Mouse (Mus musculus): ENCODE data around the gene Phf5a.
A peak's percentile ranks its signal among the peaks of the same experiment; 100 is the strongest.

Gene Phf5a

DNA sequence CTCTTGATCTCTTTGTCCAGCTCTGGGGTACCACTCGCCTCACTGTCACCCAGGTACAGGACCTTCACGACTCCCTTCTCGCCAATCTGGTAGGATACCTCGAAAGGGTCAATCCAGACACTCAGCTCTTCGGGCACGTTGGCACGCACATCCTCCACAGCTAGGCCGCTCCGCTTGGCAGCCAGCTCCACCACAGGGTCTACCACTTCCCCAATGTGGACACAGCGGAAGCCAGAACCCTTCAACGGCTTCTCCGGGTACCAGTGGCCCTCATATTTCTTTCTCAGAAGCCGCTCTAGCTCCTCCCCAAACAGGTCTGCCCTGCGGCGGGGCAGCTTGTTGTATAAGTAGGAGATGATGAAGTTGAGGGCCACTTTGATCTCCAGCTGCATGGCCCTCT, 20.3 kb downstream of the Phf5a start:
- no peak for DNase-seq (ENCODE audit: low read depth in 2 of 2, low spot score in 2 of 2)

DNA sequence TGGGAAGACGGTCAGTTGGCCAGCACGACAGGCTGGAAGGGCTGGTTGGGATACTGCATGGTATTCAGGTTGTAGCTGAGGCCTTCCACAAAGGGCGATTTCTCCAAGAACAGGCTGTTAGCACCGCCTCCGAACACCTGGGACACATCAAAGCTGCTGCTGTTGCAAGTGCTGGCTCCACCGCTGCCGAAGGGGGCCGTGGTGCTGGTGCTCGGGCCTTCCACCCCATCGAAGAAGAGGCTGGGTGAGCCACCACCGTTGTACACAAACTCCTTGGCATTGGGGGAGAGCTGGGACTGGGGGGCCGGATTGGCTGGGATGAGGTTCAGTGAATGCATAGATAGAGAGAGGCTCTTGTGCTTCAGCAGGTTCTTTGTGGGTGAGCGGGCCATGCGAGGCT, 21.0 kb downstream of the Phf5a start:
- DNase-seq (ENCODE audit: low read depth in 2 of 2, low spot score in 2 of 2) = no peak

DNA sequence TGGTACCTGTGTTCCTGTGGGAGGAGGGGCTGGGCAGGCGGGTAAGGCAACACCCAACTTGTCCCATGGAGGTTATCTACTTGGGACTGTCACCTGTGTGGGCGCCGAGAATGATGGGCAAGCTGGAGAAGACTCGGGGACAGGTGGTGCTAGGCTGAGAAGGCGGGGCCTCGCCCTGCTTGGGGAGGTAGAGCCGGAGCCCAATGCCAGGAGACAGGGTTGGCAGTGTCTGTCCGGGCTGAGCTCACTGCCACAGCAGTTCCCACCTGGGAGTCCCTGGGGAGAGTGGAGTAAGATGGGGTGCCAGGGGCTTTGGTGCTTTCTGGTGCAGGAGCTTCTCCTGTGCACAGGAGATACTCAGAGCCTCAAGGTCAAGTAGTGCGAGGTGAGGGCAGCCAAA, 22.6 kb downstream of the Phf5a start:
- DNase-seq (ENCODE audit: low read depth in 2 of 2, low spot score in 2 of 2) = no peak

DNA sequence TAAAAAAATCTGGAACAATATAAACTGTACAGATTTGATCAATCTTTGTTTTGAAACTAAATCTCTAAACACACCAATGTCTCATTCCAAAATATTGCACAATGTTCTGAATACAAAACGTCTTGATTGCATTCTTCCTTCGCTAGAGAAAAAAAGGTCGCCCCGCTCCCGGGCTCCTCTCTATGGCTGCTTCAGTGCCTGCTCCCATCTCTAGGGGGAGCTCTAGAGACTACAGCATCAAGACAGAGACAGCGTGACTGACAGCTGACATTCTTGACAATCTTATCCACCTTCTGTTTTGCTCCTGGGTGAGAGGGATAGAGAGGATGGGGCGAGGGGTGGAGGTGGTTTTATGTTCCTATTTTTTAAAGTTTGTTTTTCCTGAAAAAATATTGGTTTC, 23.4 kb downstream of the Phf5a start:
- DNase-seq (ENCODE audit: low read depth in 2 of 2, low spot score in 2 of 2) = peak; percentile 65 to 76

DNA sequence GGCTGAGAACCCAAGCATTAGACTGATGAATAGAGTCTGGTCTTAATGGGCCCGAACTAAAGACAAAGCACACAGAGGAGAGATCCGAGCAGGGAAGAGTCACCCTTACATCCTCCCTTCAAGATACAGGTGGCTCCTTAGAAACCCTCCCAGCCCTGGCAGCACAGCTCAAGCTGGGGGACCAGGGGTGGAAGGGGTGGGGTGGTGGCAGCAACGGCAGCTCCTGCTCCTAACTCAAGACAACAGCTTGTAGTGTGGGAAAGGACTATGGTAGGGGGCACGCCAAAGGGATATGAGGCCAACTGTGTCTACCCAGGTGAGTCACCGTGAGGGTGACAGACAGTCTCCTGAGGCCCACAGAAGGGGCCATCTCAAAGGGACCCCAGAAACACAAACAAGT, 23.9 kb downstream of the Phf5a start:
- no peak for DNase-seq (ENCODE audit: low read depth in 2 of 2, low spot score in 2 of 2)

DNA sequence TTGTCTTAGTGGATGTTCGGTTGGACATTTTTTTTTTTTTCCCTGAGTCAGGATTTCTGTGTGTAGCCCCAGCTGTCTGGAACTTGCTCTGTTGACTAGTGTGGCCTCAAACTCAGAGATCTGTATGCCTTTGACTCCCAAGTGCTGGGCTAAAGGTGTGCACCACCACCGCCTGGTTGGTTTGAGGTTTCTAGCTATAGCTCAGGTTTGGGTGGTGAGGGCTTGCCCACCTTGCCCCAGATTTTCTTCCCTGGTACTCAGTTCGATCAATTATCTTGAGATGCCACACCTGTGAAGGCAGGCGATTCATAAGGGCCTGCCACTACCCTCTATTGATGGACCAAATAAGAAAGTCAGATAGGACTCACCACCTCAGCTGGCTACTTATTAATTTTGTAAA, 24.6 kb downstream of the Phf5a start:
- no peak for DNase-seq (ENCODE audit: low read depth in 2 of 2, low spot score in 2 of 2)

DNA sequence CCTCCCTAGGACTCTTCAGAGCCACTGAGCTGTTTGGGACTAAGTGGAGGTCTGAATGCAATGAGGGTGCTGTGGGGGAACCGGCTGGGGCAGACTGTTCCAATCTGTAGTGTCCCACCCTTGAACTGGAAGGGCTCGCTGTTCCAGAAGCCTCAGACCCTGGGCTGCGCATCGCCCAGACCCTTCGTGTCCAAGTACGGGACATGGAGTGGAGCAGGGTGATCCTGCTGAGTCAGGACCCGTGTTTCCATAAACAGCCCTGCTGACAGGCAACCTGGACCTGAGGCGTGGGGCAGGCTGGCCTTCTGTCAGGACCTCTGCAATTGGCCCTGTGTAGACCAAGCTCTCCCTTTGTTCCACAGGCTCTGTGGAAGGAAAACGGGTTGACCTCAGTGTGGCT, 25.0 kb downstream of the Phf5a start:
- no peak for DNase-seq (ENCODE audit: low read depth in 2 of 2, low spot score in 2 of 2)

DNA sequence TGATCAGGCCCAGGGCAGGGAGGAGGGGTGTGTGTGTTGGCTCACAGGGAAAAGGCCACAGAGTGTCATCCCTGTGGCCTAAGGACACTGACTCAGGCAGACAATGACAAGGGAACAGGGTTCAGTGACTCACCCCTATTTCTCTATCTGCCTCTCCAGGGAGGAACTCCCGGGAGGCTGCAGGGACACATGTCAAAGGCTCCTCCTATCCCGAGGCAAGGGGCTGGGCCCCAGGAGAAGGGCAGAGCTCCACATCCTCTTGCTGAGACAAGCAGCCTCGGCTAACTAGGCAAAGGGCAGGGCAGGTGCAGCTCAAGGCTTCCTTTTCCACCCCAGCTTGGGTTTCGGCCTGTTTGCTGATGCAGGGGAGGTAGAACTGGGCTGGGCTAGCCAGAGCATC, 26.0 kb downstream of the Phf5a start:
- no peak for DNase-seq (ENCODE audit: low read depth in 2 of 2, low spot score in 2 of 2)

DNA sequence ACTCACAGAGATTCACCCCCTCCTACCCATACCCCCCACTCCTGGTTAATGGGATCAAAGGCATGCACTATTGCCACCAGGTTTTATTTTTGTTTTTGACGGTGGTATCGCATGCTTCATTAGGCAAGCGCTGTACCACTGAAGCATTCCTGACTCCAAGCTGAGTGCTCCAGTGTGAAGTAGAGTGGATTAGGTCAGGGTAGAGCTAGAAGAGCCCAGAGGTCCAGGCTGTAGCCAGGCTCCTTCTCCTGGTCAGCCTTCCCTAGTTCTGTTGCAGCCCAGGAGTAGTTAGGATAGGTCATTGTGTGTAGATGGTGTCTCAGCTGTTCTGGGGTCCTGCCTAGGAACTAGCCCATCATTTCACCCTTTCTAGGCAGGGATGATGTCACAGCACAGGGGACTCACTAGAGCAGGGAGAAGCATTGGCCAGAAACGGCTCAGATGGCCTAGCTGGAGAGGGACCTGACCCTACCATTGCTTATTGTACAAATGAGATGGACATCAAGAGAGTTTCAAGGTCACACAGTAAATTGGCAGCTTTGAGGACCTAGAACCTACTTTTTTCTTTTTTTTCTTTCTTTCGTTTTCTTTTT, 26.6 kb downstream of the Phf5a start:
- DNase-seq (ENCODE audit: low read depth in 2 of 2, low spot score in 2 of 2) = no peak

DNA sequence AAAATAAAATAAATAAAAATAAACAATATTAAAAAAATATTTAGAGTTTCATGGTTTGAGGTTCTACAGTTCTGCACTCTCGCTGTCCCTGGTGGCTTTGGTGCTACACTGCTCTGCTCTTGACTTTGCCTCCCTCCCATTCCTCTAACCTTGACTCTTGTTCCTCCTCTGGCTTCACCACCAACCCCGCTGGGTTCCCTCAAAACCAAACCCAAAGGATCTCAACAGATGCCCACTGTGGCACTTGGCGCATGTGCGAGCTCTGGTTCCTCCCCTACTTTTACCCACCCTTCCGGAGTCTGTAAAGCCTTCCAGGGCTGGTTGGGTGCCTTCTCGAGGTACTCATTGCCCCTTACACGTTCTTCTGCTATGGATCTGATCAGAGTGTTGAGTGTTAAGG, 29.4 kb downstream of the Phf5a start:
- no peak for DNase-seq (ENCODE audit: low read depth in 2 of 2, low spot score in 2 of 2)

DNA sequence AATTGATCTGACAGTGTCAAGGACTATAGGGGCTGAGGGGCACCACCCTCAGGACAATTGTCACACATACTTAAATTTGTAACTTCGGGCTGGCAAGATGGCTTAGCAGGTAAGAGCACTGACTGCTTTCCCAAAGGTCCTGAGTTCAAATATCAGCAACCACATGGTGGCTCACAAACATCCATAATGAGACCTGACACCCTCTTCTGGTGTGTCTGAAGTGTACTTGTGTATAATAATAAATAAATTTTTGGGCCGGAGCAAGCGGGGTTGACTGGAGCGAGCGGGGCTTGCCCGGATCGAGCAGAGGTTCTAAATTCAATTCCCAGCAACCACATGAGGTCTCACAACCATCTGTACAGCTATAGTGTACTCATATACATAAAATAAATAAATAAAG, 31.4 kb downstream of the Phf5a start:
- DNase-seq (ENCODE audit: low read depth in 2 of 2, low spot score in 2 of 2) = no peak

DNA sequence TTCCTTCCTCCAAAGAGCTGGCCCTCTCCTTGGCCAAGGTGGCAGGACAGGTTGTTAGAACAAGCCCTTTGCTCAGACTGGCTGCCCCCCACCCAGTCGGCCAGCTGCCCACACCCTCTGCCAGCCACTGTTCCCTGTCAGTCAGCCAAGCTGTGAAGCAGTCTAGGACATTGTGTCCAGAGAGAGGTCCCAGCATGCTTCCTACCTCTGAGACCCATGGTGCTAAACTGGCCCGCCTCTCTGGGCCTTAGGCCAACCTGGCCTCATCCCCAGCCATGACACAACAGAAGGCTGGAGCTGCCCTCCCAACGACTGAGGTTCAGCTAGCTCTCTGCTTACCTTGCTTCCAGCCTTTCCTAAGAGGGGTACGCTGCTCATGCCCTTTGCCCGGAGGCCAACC, 32.1 kb downstream of the Phf5a start:
- no peak for DNase-seq (ENCODE audit: low read depth in 2 of 2, low spot score in 2 of 2)

DNA sequence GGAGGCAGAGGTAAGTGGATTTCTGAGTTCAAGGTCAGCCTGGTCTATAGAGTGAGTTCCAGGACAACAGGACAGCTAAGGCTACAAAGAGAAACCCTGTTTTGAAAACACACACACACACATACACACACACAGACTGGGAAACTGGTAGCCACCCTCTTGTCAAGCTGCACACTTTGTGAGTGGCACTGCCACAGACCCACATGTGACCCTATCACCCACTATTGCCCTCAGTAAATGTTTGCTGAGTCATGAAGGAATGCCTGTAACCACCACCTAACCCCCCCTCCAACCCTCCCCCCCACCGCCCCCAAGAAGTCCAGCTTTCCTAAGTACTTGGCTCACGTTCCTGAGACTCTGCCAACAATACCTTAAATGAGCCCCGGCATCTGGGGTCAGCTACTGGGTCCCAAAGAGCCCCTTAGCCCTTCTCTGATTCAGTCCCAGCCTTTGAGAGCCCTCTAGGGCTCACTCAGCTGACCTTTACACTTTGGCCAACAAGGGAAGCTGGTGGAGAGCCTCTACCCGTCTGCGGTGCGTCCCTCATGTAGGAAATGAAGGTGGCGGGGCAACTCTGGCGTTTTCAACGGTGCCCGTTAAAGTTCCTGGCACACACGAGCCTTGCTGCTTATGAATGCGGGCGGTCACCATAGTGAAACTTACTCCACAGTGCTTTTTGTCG, 33.0 kb downstream of the Phf5a start:
- DNase-seq (ENCODE audit: low read depth in 2 of 2, low spot score in 2 of 2) = no peak

DNA sequence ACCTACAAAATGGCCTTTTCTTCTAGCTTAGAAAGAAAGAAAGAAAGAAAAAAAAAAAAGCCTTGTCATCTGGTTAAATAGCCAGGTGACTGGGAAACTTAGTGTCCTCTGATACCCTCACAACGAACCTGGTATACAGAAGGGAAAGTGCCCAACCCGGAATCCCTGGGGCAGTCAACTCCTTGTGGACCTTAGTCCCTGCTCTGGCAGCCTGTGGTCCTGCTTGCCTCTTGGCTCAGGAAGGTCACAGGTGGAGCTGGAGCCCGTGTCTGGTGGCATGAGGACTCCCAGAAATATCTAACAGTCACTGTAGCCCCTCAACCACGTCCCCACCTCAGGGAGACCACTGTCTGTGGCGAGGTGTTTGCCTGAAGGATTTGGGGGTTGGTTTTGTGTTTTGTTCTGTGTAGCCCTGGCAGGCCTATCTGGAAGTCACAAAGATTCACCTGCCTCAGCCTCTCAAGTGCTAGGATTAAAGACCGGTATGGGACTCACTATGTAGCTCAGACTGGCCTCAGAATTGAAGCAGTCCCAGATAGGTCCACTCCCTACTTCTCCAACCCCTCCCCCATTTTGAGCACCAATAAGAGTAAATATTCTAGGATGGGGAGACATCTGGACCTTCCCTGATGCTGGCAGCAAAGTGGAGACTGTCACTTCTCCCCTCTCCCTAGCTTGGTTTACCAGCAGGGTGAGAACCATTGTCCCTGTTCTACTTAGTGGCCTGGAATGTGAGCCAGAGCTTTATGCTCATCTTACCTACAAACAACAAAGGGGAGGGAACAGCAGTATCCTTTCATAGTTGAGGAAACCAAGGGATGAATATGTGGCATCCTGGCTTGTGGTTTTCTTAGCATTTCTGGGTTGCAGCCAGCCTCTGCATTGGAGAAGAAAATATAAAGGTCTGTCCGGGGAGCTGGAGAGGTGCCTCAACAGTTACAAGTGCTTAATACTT, 34.5 kb downstream of the Phf5a start:
- no peak for DNase-seq (ENCODE audit: low read depth in 2 of 2, low spot score in 2 of 2)

DNA sequence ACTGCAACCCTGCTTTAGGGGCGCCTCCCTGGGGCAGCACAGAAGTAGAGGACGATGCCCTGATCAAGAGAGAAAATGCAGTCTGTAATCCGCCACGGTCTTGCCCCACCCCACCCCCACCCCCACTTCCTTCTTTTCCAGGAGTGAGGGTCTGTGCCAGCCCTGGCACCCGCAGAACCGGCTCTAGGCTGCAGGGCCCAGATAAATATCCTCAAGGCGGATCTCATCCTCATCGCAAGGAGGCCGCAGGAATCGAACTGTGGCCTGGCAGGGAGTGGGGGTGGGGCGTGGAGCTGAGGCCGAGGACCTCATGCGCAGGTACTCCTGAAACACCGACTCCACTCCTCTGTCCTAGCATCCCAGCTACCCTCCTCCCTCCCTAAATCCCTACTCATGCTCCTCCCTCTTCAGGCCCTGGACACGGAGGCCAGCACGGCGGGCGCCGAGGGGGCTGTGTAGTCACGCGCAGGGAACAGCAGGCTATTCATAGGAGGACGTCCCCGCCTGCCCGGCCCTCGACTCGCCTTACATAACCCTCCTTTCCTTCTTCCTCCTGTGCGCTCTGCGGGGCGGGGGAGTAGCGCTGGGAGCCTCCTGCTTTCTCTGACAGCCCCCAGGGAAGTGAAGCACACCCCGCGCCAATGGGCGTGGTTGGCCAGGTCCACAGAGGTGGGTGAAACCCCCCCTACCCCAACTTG, 35.4 kb downstream of the Phf5a start:
- DNase-seq (ENCODE audit: low read depth in 2 of 2, low spot score in 2 of 2) = no peak

DNA sequence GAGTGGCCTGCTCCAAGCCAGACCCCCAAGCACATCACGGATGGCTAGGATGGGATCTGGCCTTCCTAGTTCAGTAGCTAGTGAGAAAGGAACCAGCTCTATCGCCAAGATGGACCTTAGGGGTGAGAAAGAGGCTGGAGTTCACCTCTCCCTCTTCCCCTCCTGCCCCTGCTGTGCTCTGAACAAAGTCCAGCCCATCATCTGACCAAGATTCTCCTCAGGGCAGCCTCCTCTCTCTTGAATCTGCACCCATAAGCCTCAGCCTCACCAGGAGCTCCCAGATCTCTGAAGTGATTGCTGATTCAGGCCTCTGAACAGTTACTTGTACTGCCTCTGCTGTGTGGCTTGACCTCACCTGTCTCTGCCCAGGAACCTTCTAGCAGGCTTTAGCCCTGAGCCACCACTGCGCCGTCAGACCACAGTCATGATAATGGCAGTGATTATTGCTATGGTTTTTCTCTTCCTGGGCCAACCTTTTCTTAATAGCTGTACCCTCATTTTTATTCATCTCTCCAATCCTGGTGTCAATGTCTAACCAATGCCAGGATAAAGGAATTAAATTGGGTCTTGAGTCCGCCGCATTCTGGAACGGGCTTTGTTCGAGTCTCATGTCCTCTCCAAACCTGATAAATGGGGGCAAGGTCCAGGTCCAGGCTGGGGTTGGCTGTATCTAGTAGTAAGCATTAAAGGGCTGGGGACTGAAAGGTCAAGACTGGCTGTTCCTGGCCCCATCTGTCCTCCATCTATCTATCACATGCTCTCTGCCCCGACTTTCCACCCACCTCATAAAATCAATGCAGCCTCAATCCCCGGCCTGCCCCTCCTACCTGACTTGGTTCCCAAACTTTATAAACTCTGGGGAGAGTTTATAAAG, 36.5 kb downstream of the Phf5a start:
- no peak for DNase-seq (ENCODE audit: low read depth in 2 of 2, low spot score in 2 of 2)

DNA sequence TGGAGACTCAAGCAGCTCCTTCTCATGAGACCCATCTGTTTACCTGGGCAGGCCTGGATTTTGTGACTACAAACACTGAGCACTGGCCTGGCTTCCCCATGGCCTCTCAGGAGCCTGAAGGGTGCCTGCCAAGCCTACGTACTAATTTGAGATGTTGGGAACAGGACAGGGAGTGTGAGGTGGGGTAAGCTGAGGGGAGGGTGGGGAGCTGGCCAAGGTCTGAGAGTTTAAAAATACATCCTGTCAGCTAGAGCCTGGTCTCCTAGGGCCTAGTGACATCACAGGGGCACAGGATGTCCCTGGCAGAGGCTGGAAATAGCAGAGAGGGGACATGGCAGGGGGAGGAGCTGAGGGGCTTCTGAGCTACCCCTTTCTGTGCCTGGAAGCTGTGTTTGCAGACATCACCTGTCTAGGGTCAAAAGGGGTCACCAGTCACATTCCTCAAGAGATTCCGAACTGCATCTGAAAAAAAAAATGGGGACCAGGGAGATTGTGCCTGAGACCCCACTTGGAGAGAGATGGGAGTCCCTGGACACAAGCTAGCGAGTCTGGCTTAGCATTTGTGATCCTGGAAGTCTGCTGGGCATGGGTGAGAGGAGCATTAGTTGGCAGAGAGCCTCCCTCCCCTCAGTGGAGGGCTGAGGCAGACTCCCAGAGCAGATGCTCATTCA, 37.4 kb downstream of the Phf5a start:
- no peak for DNase-seq (ENCODE audit: low read depth in 2 of 2, low spot score in 2 of 2)

DNA sequence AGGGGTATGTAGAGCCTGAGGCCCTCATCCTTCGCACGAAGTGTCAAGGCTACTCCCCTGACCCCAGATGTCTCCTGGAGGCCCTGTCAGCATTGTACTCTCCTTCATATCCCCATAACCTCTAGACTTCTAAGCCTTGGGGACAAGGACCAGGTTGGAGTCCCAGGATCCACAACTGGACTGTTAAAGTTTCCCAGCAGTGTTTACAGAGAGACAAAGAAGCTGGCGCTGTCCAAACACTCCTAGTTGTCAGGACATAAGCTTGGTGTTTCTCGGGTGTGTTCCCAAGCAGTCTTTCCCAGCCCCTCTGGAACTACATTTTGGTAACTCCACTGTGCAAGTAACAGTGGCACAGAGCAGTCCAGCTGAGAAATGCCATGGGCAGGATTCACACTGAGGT, 38.2 kb downstream of the Phf5a start:
- DNase-seq (ENCODE audit: low read depth in 2 of 2, low spot score in 2 of 2) = no peak

DNA sequence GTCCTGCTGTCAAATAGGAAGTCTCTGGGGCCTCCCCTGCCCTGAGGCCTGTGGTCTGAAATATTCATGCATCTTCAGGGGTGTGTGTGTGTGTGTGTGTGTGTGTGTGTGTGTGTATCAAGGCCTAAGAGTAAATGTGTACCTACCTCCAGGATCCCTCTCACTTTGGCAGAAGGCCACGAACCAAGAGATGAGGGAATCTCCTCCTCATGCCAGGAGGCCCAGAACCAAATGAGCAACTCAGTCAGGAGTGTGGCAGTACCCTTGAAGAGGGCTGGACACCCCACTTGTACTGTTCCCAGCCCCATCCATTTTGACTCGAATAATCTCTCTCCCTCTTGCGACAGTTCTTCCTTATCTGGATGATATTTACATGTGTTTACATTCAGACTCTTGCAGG, 39.5 kb downstream of the Phf5a start:
- DNase-seq (ENCODE audit: low read depth in 2 of 2, low spot score in 2 of 2) = no peak
